Comparison of ENCODE assay signal across 9 mouse cellular contexts in genomic region chr6:34344935-34345334, GRCm38 (mm10). TPM values are rescaled to one million over a fixed set of nuclear protein-coding genes. Genes with fewer than 3 reads are reported as not detected.
DNase-seq lines count a peak whose midpoint lies in the region; ATAC-seq and TF ChIP-seq lines count a peak whose summit lies in the region.
"Had no signal": no experiment of that assay in that cellular context is flagged by ENCODE, and none has a peak within 500 bp of the region (broad histone marks: within the 10 kb centered on the region; RNA-seq: fewer than 3 reads in every experiment).

No protein-coding gene starts in this region.

- 29% methylated on average over 9 of the region's 9 CpGs for WGBS in lung, adult 2 months
- 18% methylated on average over 9 of the region's 9 CpGs for WGBS in liver, embryonic 12.5 days (ENCODE audit: insufficient replicate concordance)

- H3K27ac ChIP-seq in liver, embryonic 12.5 days = no peak overlapping the region

- no peaks in the 10 kb centered on the region for H3K9me3 ChIP-seq in liver, embryonic 12.5 days (replicated peaks)

- no peak overlapping the region for H3K9ac ChIP-seq in liver, embryonic 12.5 days

- H3K4me2 ChIP-seq in liver, embryonic 12.5 days = no peak overlapping the region

- no peaks in the 10 kb centered on the region for H3K36me3 ChIP-seq in liver, embryonic 12.5 days

- no peak for TF ChIP-seq POLR2A in lung, adult 2 months (IDR thresholded peaks at IDR 0.05; ENCODE audit: borderline replicate concordance, extremely low read depth, low read depth, low read length)

- H3K4me3 ChIP-seq in lung, adult 2 months (replicated peaks; ENCODE audit: extremely low read depth, low read depth, low read length) = no peak overlapping the region
- no peak overlapping the region for H3K4me3 ChIP-seq in liver, embryonic 12.5 days

- peak; percentile 25 for DNase-seq in cerebellum, postnatal 14 days
- no peak for DNase-seq in cerebellum, postnatal 4 days (ENCODE audit: low spot score in 2 of 2)
- peak; percentile 78 for DNase-seq in urinary bladder, postnatal 14 days (ENCODE audit: low spot score)
- no peak for DNase-seq in urinary bladder, postnatal 25 days (ENCODE audit: low spot score)
- DNase-seq in lung, adult 2 months = peak; percentile 27
- DNase-seq in cerebellum, postnatal 36 days = no peak
- DNase-seq: gastrocnemius, postnatal 10 days had no signal

- H3K27me3 ChIP-seq in liver, embryonic 12.5 days (replicated peaks) = 0 out of 2 replicates have a peak, but pooled peaks cover 9% of the 10 kb centered on the region

- TF ChIP-seq CTCF in lung, adult 2 months (IDR thresholded peaks at IDR 0.05; ENCODE audit: insufficient read depth, low read length) = no peak

- no peaks in the 10 kb centered on the region for H3K4me1 ChIP-seq in lung, adult 2 months (ENCODE audit: control insufficient read depth, insufficient read depth, low read length)
- H3K4me1 ChIP-seq in liver, embryonic 12.5 days = no peaks in the 10 kb centered on the region

- no peak for ATAC-seq in erythroblast, adult 5-6 weeks (replicated peaks; ENCODE audit: low FRiP score, poor library complexity, severe bottlenecking)
- ATAC-seq in liver, embryonic 12.5 days = no peak

RNA-seq across cellular contexts. Expression of gene Akr1b8, which starts 9.0 kb away (rescaled TPM):
- 9.1 and 13.8 TPM in 2 replicates for polyA plus RNA-seq in lung, adult 2 months (2012; rRNA removed)
- total RNA-seq in erythroblast, adult 5-6 weeks (2015; ENCODE audit: low replicate concordance) = not detected in 2 replicates
- not detected in 2 replicates for total RNA-seq in erythroblast, adult 5-6 weeks (2017; ENCODE audit: low replicate concordance)
- polyA plus RNA-seq in liver, embryonic 12.5 days (2016; fragmentation: Nextera tagmentation; extraction: Ambion mirVana) = 6.8 and 8.3 TPM in 2 replicates

RNA-seq across cellular contexts. Expression of gene Akr1b3, which starts 27.7 kb away (rescaled TPM):
- 129 and 153 TPM in 2 replicates for polyA plus RNA-seq in lung, adult 2 months (2012; rRNA removed)
- 18.6 and 72.8 TPM in 2 replicates for total RNA-seq in erythroblast, adult 5-6 weeks (2015; ENCODE audit: low replicate concordance)
- 18.1 and 27.4 TPM in 2 replicates for total RNA-seq in erythroblast, adult 5-6 weeks (2017; ENCODE audit: low replicate concordance)
- polyA plus RNA-seq in liver, embryonic 12.5 days (2016; fragmentation: Nextera tagmentation; extraction: Ambion mirVana) = 74.0 and 85.0 TPM in 2 replicates

RNA-seq across cellular contexts. Expression of gene Akr1b10, which starts 39.1 kb away (rescaled TPM):
- 13.7 and 21.2 TPM in 2 replicates for polyA plus RNA-seq in lung, adult 2 months (2012; rRNA removed)
- 8.2 and 10.2 TPM in 2 replicates for total RNA-seq in erythroblast, adult 5-6 weeks (2015; ENCODE audit: low replicate concordance)
- 3.5 and 7.1 TPM in 2 replicates for total RNA-seq in erythroblast, adult 5-6 weeks (2017; ENCODE audit: low replicate concordance)
- polyA plus RNA-seq in liver, embryonic 12.5 days (2016; fragmentation: Nextera tagmentation; extraction: Ambion mirVana) = 8.9 and 9.3 TPM in 2 replicates

Comparison
In these comparisons a context has a peak if more than half of its experiments do, and no peak if none do; other contexts are left out.
1. DNase-seq: peak in cerebellum, postnatal 14 days (2 of 2), urinary bladder, postnatal 14 days (single experiment) and lung, adult 2 months (single experiment); none in cerebellum, postnatal 4 days (0 of 2), urinary bladder, postnatal 25 days (single experiment) and cerebellum, postnatal 36 days (0 of 2).